Mouse (Mus musculus) gastrocnemius, postnatal 25 days (tissue): ENCODE results near the gene Cdip1. TPM values are rescaled to one million over a fixed set of nuclear protein-coding genes. Genes with fewer than 3 reads are reported as not detected.
A peak's percentile ranks its signal among the peaks of the same experiment; 100 is the strongest.
"Not testable (repeated sequence)": the region's sequence is repeated elsewhere in the genome, so short reads cannot be mapped to it uniquely, and the experiment has no call there.

Source experiments
- DNase-seq: peaks from one replicate; pipeline ENCODE4 v3.0.0; 2022
- long read RNA-seq, 2 experiments: library from polyadenylated mRNA; stranded (forward); transcript quantifications; one replicate each; pipeline ENCODE4 v2.0.0; 2021
- total RNA-seq, 2 experiments: library from RNA; stranded (reverse); gene quantifications; 1 replicate in 1 of 2; 2 replicates in 1 of 2; pipeline ENCODE4 v1.2.3; 2021

The Cdip1 gene
- 10 to 100 TPM; 70.1 to 76.9 TPM for total RNA-seq
- long read RNA-seq, experiment 1, transcript Cdip1-201 (6 exons, 3,953 nt), result major isoform, 93 of 149 reads
- long read RNA-seq, experiment 1, transcript Cdip1-203 (6 exons, 2,554 nt), result minor isoform, 9 of 149 reads
- long read RNA-seq, experiment 1, partial matches to known transcripts, result 9 of 149 reads
- long read RNA-seq, experiment 1, other reads (novel, unspliced or antisense), result 37 of 149 reads
- long read RNA-seq, experiment 2, transcript Cdip1-201 (6 exons, 3,953 nt), result major isoform, 118 of 176 reads
- long read RNA-seq, experiment 2, transcript Cdip1-203 (6 exons, 2,554 nt), result minor isoform, 17 of 176 reads
- long read RNA-seq, experiment 2, partial matches to known transcripts, result 11 of 176 reads
- long read RNA-seq, experiment 2, other reads (novel, unspliced or antisense), result 30 of 176 reads

GRCm38 (mm10) chr16:4789810-4790559 is at the start of gene Cdip1:
Gene Cdip1 (minus strand): TSS chr16:4790292.
- DNase-seq, result peak; percentile 94

GRCm38 (mm10) chr16:4839552-4839951 is 49.5 kb upstream of the Cdip1 start:
- DNase-seq, result no peak

- no peak for DNase-seq
These were observed 47.5 kb upstream of the Cdip1 start for GRCm38 (mm10) chr16:4837631-4838030.

- DNase-seq, result no peak
These were observed 45.1 kb upstream of the Cdip1 start, which contains the start of gene 4930562C15Rik for GRCm38 (mm10) chr16:4835191-4835590. Gene 4930562C15Rik (plus strand): TSS chr16:4835416.

- no peak for DNase-seq
These were observed 43.8 kb upstream of the Cdip1 start for GRCm38 (mm10) chr16:4833858-4834257.

GRCm38 (mm10) chr16:4831650-4832419 is 41.7 kb upstream of the Cdip1 start:
- DNase-seq, result no peak

- DNase-seq, result no peak
These were observed 39.3 kb upstream of the Cdip1 start for GRCm38 (mm10) chr16:4829271-4829900.

GRCm38 (mm10) chr16:4827639-4828038 is 37.5 kb upstream of the Cdip1 start:
- DNase-seq, result no peak

GRCm38 (mm10) chr16:4824466-4824865 is 34.4 kb upstream of the Cdip1 start:
- not testable (repeated sequence) for DNase-seq

- DNase-seq, result no peak
These were observed 28.3 kb upstream of the Cdip1 start for GRCm38 (mm10) chr16:4818349-4818748.

- DNase-seq, result no peak
These were observed 6.5 kb upstream of the Cdip1 start for GRCm38 (mm10) chr16:4796631-4797030.

GRCm38 (mm10) chr16:4791332-4791731 is 1.2 kb upstream of the Cdip1 start:
- DNase-seq, result no peak

GRCm38 (mm10) chr16:4789311-4789768 is 752 bp downstream of the Cdip1 start:
- DNase-seq, result peak; percentile 26

GRCm38 (mm10) chr16:4788176-4788575 is 1.9 kb downstream of the Cdip1 start:
- DNase-seq, result no peak

GRCm38 (mm10) chr16:4785706-4786105 is 4.4 kb downstream of the Cdip1 start:
- no peak for DNase-seq

- DNase-seq, result no peak
These were observed 7.6 kb downstream of the Cdip1 start for GRCm38 (mm10) chr16:4782515-4782914.

- peak; percentile 66 for DNase-seq
These were observed 8.4 kb downstream of the Cdip1 start for GRCm38 (mm10) chr16:4781524-4782196.

- no peak for DNase-seq
These were observed 11.2 kb downstream of the Cdip1 start for GRCm38 (mm10) chr16:4778940-4779339.

GRCm38 (mm10) chr16:4777905-4778609 is 12.0 kb downstream of the Cdip1 start:
- no peak for DNase-seq

GRCm38 (mm10) chr16:4777171-4777904 is 12.8 kb downstream of the Cdip1 start:
- DNase-seq, result no peak
